Mouse (Mus musculus): ENCODE measurements around the gene Rad51b. TPM values are rescaled to one million over a fixed set of nuclear protein-coding genes. Genes with fewer than 3 reads are reported as not detected.
A peak's percentile ranks its signal among the peaks of the same experiment; 100 is the strongest.

Gene Rad51b
- polyA plus RNA-seq, 1 experiment from 2014 or later, result 4.3 TPM

- H3K4me2 ChIP-seq, result no peak overlapping the region
- 78% methylated on average over 4 of the region's 4 CpGs for WGBS (ENCODE audit: insufficient replicate concordance)
- H3K4me3 ChIP-seq (replicated peaks), result no peak overlapping the region
- no peaks in the 10 kb centered on the region for H3K4me1 ChIP-seq (replicated peaks)
- no peaks in the 10 kb centered on the region for H3K9me3 ChIP-seq (replicated peaks)
- H3K27me3 ChIP-seq, result no peaks in the 10 kb centered on the region
- H3K27ac ChIP-seq (replicated peaks), result no peak overlapping the region
- H3K9ac ChIP-seq, result no peak overlapping the region
- no peaks in the 10 kb centered on the region for H3K36me3 ChIP-seq (replicated peaks)
- ATAC-seq (ENCODE audit: insufficient read depth), result no peak
These were observed 195.1 kb downstream of the Rad51b start for GRCm38 (mm10) chr12:79492175-79492574.

DNA sequence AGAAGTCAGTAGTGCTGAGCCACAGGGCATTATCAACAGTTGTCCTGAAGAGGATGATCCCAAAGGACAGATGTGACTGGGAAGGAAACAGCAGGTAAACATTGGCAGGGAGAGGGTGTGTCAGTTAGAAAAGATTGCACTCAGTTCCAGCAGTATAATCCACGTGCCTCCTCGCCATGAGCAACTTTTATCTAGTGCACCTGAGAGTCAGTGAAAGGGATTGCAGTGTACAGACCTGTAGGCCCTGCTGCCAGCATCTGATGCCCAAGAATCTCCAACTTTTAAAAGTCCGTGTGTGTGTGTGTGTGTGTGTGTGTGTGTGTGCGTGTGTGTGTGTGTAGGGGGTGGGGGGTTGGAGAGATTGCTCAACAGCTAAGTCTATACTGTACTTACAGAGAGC lies 195.5 kb downstream of the Rad51b start:
- Histone ChIP-seq H3K36me3 (replicated peaks) (no peaks in the 10 kb centered on the region), H3K9ac (no peak overlapping the region), H3K9me3 (replicated peaks) (no peaks in the 10 kb centered on the region), H3K4me3 (replicated peaks) (no peak overlapping the region), H3K27ac (replicated peaks) (no peak overlapping the region), H3K4me2 (no peak overlapping the region), H3K27me3 (no peaks in the 10 kb centered on the region), H3K4me1 (replicated peaks) (no peaks in the 10 kb centered on the region)
- WGBS (ENCODE audit: insufficient replicate concordance), result 68% methylated on average over 4 of the region's 4 CpGs
- no peak for ATAC-seq (ENCODE audit: insufficient read depth)

- no peaks in the 10 kb centered on the region for H3K36me3 ChIP-seq (replicated peaks)
- H3K9me3 ChIP-seq (replicated peaks), result no peaks in the 10 kb centered on the region
- H3K27me3 ChIP-seq, result no peaks in the 10 kb centered on the region
- ATAC-seq (ENCODE audit: insufficient read depth), result no peak
- H3K4me3 ChIP-seq (replicated peaks), result no peak overlapping the region
- no peak overlapping the region for H3K9ac ChIP-seq
- WGBS (ENCODE audit: insufficient replicate concordance), result 60% methylated on average over 2 of the region's 2 CpGs
- no peak overlapping the region for H3K27ac ChIP-seq (replicated peaks)
- H3K4me1 ChIP-seq (replicated peaks), result no peaks in the 10 kb centered on the region
- H3K4me2 ChIP-seq, result no peak overlapping the region
These were observed 196.4 kb downstream of the Rad51b start for GRCm38 (mm10) chr12:79493481-79493880.

- no peak overlapping the region for H3K27ac ChIP-seq (replicated peaks)
- peaks cover 17% of the 10 kb centered on the region for H3K4me1 ChIP-seq (replicated peaks)
- no peaks in the 10 kb centered on the region for H3K9me3 ChIP-seq (replicated peaks)
- H3K36me3 ChIP-seq (replicated peaks), result no peaks in the 10 kb centered on the region
- no peak overlapping the region for H3K4me3 ChIP-seq (replicated peaks)
- H3K4me2 ChIP-seq, result no peak overlapping the region
- ATAC-seq (ENCODE audit: insufficient read depth), result no peak
- 69% methylated on average over 1 of the region's 1 CpGs for WGBS (ENCODE audit: insufficient replicate concordance)
- H3K27me3 ChIP-seq, result no peaks in the 10 kb centered on the region
- H3K9ac ChIP-seq, result no peak overlapping the region
These were observed 201.2 kb downstream of the Rad51b start for GRCm38 (mm10) chr12:79498326-79498725.

DNA sequence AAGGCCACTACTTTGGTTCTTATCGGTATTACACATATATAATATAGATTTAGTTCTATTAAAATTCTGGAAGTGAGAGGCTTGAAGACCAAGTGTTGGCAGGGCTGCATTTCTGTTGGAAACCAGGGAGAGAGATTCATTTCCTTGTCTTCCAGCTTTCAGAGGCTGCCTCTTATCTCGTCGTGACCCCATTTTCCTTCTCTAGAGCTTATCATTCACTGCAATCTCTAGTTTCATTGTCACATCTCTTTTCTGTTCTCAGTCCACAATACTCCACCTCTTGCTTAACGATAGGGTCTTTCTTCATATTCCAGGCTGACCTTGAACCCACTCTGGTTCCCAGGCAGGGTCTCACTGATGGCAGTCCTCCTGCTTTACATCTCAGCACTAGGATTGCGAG lies 202.7 kb downstream of the Rad51b start:
- Histone ChIP-seq H3K4me3 (replicated peaks) (no peak overlapping the region), H3K4me2 (no peak overlapping the region), H3K27ac (replicated peaks) (no peak overlapping the region), H3K9ac (no peak overlapping the region), H3K27me3 (no peaks in the 10 kb centered on the region), H3K36me3 (replicated peaks) (no peaks in the 10 kb centered on the region), H3K9me3 (replicated peaks) (no peaks in the 10 kb centered on the region), H3K4me1 (replicated peaks) (peaks cover 22% of the 10 kb centered on the region)
- 63% methylated on average over 5 of the region's 5 CpGs for WGBS (ENCODE audit: insufficient replicate concordance)
- ATAC-seq (ENCODE audit: insufficient read depth), result no peak

GRCm38 (mm10) chr12:79501877-79502276 lies 204.8 kb downstream of the Rad51b start:
- H3K27me3 ChIP-seq, result no peaks in the 10 kb centered on the region
- no peak overlapping the region for H3K4me3 ChIP-seq (replicated peaks)
- H3K9ac ChIP-seq, result no peak overlapping the region
- WGBS (ENCODE audit: insufficient replicate concordance), result 16% methylated on average over 3 of the region's 3 CpGs
- 0 out of 2 replicates have a peak overlapping the region, but pooled peaks have one; percentile 0 for H3K27ac ChIP-seq (replicated peaks)
- no peaks in the 10 kb centered on the region for H3K9me3 ChIP-seq (replicated peaks)
- no peak overlapping the region for H3K4me2 ChIP-seq
- peaks cover 30% of the 10 kb centered on the region for H3K4me1 ChIP-seq (replicated peaks)
- no peaks in the 10 kb centered on the region for H3K36me3 ChIP-seq (replicated peaks)
- no peak for ATAC-seq (ENCODE audit: insufficient read depth)

DNA sequence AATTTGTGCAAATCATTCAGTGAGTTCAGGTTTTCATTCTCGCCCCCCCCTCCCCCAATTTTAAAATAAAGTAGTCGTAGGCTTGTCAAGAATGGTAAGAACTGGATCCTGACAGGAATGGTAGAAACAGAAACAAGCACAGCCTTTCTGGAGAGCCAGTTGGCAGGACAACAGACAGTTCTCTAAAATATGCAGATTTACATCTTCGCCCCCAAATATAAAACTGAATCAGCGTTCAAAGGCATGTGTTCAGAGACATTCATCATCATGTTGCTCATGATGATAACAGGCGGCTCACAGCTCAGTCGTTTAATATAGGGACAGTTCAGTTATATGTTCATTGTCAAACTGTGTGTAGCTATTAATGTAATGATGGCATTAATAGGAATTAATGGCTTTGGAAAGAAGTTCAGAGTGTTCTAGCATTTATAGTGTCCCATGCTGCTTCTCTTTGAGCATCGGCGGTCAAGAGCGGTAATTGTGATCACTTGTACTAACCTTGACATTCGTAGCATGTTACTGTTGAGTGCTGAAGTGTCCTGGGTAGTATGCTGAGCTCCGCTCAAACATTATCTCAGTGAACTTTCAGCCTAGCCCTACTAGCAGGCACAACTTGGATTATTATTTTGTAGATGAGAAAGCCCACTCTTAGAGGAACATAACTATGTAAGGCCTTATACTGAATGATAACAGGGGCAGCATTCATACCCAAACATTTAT lies 205.9 kb downstream of the Rad51b start:
- 72% methylated on average over 11 of the region's 11 CpGs for WGBS (ENCODE audit: insufficient replicate concordance)
- Histone ChIP-seq H3K27me3 (no peaks in the 10 kb centered on the region), H3K27ac (replicated peaks) (peak overlapping the region; percentile 43; the same call in 1 of the 2 replicates), H3K4me3 (replicated peaks) (no peak overlapping the region), H3K9ac (no peak overlapping the region), H3K36me3 (replicated peaks) (no peaks in the 10 kb centered on the region), H3K9me3 (replicated peaks) (no peaks in the 10 kb centered on the region), H3K4me1 (replicated peaks) (peaks cover 34% of the 10 kb centered on the region), H3K4me2 (no peak overlapping the region)
- ATAC-seq (ENCODE audit: insufficient read depth), result no peak

DNA sequence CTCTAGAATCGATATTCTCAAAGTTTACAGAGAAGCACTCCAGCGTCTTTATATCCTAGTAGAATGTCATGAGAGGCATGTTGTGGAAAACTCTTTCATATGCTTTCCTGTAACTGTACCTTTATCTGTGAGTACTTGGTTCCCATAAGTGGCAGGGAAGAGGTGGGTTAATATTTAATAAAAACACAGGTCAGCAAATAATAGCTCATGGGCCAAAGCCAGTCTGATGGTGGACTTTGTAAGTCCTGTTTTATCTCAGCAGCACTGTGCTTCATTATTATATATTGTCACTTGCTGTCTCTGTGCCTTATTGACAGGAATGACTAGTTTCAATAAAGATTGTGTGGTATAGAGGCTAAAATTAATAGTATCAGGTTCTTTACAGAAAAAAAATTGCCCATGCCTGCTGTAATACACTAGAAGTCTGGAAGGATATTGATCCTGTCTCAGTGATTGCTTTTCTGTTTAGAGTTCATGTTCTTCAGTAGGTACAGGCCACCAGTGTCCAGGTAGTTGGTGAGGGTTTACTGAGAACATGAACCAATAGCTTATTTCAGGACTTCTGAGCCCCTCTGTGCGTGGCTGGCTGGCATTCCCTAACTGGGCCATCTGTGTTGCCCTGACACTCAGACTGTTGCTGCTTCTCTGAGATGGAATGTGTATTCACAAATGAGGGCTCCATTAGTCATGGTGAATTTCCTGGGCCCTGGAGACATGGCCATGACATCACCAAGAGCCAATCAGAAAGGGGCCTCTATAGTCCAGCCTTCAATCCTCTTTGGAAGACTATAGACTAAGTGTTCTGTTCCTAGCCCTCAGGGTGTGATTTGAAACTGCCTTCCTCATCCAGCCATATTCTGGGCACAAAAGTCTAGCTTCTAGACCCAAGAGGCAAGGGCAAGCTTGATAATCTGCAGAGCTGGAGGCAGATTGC lies 206.8 kb downstream of the Rad51b start:
- peaks cover 34% of the 10 kb centered on the region for H3K4me1 ChIP-seq (replicated peaks)
- H3K27me3 ChIP-seq, result no peaks in the 10 kb centered on the region
- ATAC-seq (ENCODE audit: insufficient read depth), result peak; percentile 50
- H3K4me2 ChIP-seq, result no peak overlapping the region
- WGBS (ENCODE audit: insufficient replicate concordance), result 67% methylated on average over 3 of the region's 3 CpGs
- H3K36me3 ChIP-seq (replicated peaks), result no peaks in the 10 kb centered on the region
- no peaks in the 10 kb centered on the region for H3K9me3 ChIP-seq (replicated peaks)
- no peak overlapping the region for H3K9ac ChIP-seq
- H3K27ac ChIP-seq (replicated peaks), result peak overlapping the region; percentile 49
- H3K4me3 ChIP-seq (replicated peaks), result no peak overlapping the region

DNA sequence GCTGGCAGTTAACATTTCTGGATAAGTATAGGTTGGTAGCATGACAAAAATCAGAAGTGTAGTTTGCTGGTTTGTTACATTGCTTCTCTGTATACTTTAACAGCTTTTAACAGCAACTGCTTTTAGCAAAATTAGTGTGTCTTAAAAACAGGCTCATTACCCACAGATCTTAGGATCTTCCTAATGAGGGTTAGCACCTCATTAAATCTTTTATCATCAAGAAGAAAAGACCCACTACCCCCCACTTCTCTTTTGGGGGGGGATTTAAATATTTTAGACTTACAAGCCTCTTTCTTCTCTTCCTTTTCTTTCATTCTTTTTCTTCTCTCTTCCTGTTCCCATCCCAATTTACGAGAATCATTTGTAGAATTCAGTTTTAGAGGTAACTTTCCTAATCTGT lies 207.6 kb downstream of the Rad51b start:
- Histone ChIP-seq H3K36me3 (replicated peaks) (no peaks in the 10 kb centered on the region), H3K9ac (no peak overlapping the region), H3K27me3 (no peaks in the 10 kb centered on the region), H3K4me2 (no peak overlapping the region), H3K27ac (replicated peaks) (no peak overlapping the region), H3K4me3 (replicated peaks) (no peak overlapping the region), H3K9me3 (replicated peaks) (no peaks in the 10 kb centered on the region), H3K4me1 (replicated peaks) (peaks cover 34% of the 10 kb centered on the region)
- 76% methylated on average over 1 of the region's 1 CpGs for WGBS (ENCODE audit: insufficient replicate concordance)
- ATAC-seq (ENCODE audit: insufficient read depth), result no peak

GRCm38 (mm10) chr12:79506421-79506820 lies 209.3 kb downstream of the Rad51b start:
- no peak overlapping the region for H3K4me3 ChIP-seq (replicated peaks)
- no peak overlapping the region for H3K27ac ChIP-seq (replicated peaks)
- ATAC-seq (ENCODE audit: insufficient read depth), result no peak
- H3K4me2 ChIP-seq, result no peak overlapping the region
- peaks cover 33% of the 10 kb centered on the region for H3K4me1 ChIP-seq (replicated peaks)
- H3K27me3 ChIP-seq, result no peaks in the 10 kb centered on the region
- no peaks in the 10 kb centered on the region for H3K36me3 ChIP-seq (replicated peaks)
- no peaks in the 10 kb centered on the region for H3K9me3 ChIP-seq (replicated peaks)
- WGBS (ENCODE audit: insufficient replicate concordance), result 48% methylated on average over 4 of the region's 4 CpGs
- no peak overlapping the region for H3K9ac ChIP-seq

DNA sequence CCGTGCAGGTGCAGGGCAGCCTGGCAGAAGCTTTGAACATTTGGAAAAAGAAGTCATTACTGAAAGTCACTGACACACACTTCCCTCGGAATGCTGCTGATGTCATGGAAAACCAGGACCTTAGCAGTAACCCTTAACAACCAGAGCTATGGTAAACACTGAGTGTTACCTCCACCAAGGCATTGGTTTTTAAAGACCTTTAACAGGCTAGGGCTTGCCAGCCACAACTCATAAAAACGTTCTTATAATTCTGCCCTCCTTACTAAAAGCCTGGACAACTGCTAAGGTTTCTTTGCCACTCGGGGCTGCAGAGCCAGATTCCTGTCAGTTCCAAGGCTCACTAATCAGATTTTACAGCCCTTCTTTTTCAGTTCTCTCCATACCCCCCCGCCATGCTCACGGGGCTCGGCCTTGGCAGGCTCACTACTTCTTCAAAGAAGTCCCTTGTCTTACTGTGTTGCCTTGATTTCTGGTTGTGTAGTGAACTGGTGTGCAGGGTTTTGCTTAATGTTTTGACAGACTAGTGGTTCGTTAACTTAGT lies 210.1 kb downstream of the Rad51b start:
- peaks cover 25% of the 10 kb centered on the region for H3K4me1 ChIP-seq (replicated peaks)
- WGBS (ENCODE audit: insufficient replicate concordance), result 56% methylated on average over 8 of the region's 8 CpGs
- H3K36me3 ChIP-seq (replicated peaks), result no peaks in the 10 kb centered on the region
- H3K27me3 ChIP-seq, result no peaks in the 10 kb centered on the region
- no peak overlapping the region for H3K4me2 ChIP-seq
- no peak overlapping the region for H3K9ac ChIP-seq
- no peak for ATAC-seq (ENCODE audit: insufficient read depth)
- H3K27ac ChIP-seq (replicated peaks), result no peak overlapping the region
- H3K9me3 ChIP-seq (replicated peaks), result no peaks in the 10 kb centered on the region
- no peak overlapping the region for H3K4me3 ChIP-seq (replicated peaks)
